Mouse (Mus musculus) embryonic fibroblast, embryonic 13.5 days (primary cell): ENCODE data around the gene Mylpf.

ENCODE experiments used
- CTCF ChIP-seq: IDR thresholded peaks from 2 replicates; pipeline ENCODE4 v1.5.1; 2011; ENCODE audit warnings: mild to moderate bottlenecking, control low read depth, low read length, moderate library complexity, borderline replicate concordance; ENCODE audit not compliant: insufficient read depth
- POLR2A ChIP-seq: IDR thresholded peaks from 2 replicates; pipeline ENCODE4 v1.6.1; 2011; ENCODE audit warnings: low read depth, mild to moderate bottlenecking, control low read depth, low read length, moderate library complexity

DNA sequence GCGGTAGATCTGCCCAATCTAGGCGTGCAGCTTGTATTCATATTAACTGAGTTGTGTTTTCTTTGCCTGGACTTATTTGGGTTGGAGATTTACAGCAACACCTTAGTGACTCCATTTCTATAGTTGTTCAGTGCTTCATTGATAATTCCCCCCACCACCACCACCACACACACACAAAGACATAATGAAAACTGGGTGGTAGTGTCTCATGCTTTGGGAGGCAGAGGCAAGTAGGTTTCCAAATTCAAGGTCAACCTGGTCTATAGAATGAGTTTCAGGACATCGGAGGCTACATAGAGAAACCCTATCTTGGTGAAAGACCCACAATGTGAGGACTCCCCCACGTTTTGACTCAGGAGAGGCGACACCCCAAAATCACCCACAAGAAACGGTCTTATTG lies 15.9 kb downstream of the Mylpf start:
- TF ChIP-seq CTCF (no peak), POLR2A (no peak)
